Mouse (Mus musculus): ENCODE measurements around the gene Gng2.

- no peak for TF ChIP-seq GATA1 (IDR thresholded peaks at IDR 0.05; ENCODE audit: borderline replicate concordance, low read length)
- no peak for TF ChIP-seq FLI1 (IDR thresholded peaks at IDR 0.05; ENCODE audit: low read length)
Measured at GRCm38 (mm10) chr14:19836289-19836688, 141.1 kb downstream of the Gng2 start.

Data from megakaryocyte, embryonic 14.5 days (primary cell).